Mouse (Mus musculus) heart, adult 2 months (tissue): Measurements from ENCODE around the gene Ehmt1. TPM values are rescaled to one million over a fixed set of nuclear protein-coding genes. Genes with fewer than 3 reads are reported as not detected.
"Not testable (repeated sequence)": the region's sequence is repeated elsewhere in the genome, so short reads cannot be mapped to it uniquely, and the experiment has no call there.

ENCODE experiments used
- DNase-seq, 2 experiments: peaks; one replicate each; pipeline ENCODE4 v3.0.0; 2021
- H3K27ac ChIP-seq: fragments of 200-600 bp; 2 replicates; pipeline ENCODE4 v1.8.1; 2022
- H3K27me3 ChIP-seq: fragments of 200-500 bp; 2 replicates; pipeline ENCODE4 v1.6.1; 2012; ENCODE audit warnings: mild to moderate bottlenecking, low read length, inconsistent platforms, mixed read lengths; ENCODE audit not compliant: control insufficient read depth, insufficient read depth
- H3K36me3 ChIP-seq: fragments of 200-500 bp; 2 replicates; pipeline ENCODE4 v1.6.1; 2012; ENCODE audit warnings: low read length, inconsistent platforms; ENCODE audit not compliant: control insufficient read depth, insufficient read depth
- H3K4me1 ChIP-seq: fragments of 200-500 bp; 2 replicates; pipeline ENCODE4 v1.6.1; 2011; ENCODE audit warnings: low read length; ENCODE audit not compliant: control insufficient read depth, insufficient read depth
- H3K4me3 ChIP-seq: fragments of 200-600 bp; 2 replicates; pipeline ENCODE4 v1.8.1; 2022
- H3K79me2 ChIP-seq: fragments of 200-500 bp; replicated peaks from 2 replicates; pipeline ENCODE4 v1.6.1; 2012; ENCODE audit warnings: mild to moderate bottlenecking, inconsistent platforms, low read length, moderate library complexity, mixed read lengths; ENCODE audit not compliant: control insufficient read depth, insufficient read depth
- H3K9ac ChIP-seq: fragments of 200-500 bp; 2 replicates; pipeline ENCODE4 v1.6.1; 2012; ENCODE audit warnings: low read depth, mild to moderate bottlenecking, control low read depth, inconsistent platforms, low read length, mixed read lengths
- CTCF ChIP-seq: fragments of 200-600 bp; IDR thresholded peaks from 2 replicates; pipeline ENCODE4 v1.8.1; 2022; ENCODE audit warnings: antibody characterized with exemption, mild to moderate bottlenecking, moderate library complexity
- EP300 ChIP-seq: fragments of 200-500 bp; IDR thresholded peaks from 2 replicates; pipeline ENCODE4 v1.6.1; 2011; ENCODE audit warnings: low read depth, low read length, control low read depth; ENCODE audit not compliant: insufficient read depth
- POLR2A ChIP-seq: fragments of 200-500 bp; IDR thresholded peaks from 2 replicates; pipeline ENCODE4 v1.6.1; 2011; ENCODE audit warnings: mild to moderate bottlenecking, low read depth, low read length, control low read depth; ENCODE audit not compliant: insufficient read depth
- WGBS: fragments of 180-500 bp; shearing (Covaris S2); methylation state at CpG from one replicate; pipeline ENCODE4 v1.1.7; 2018; 5-methylcytosine and 5-hydroxymethylcytosine counted together
- intact Hi-C: fragments of 180-260 bp; cut with DNase I; formaldehyde crosslinking; loops from one replicate; pipeline ENCODE4 v1.15.1; 2025
- polyA plus RNA-seq: library from polyadenylated mRNA; depleted of rRNA; stranded (reverse); fragments of >200 nt; gene quantifications from 2 replicates; pipeline ENCODE4 v1.2.3, GENCODE M21; 2012
- total RNA-seq, 2 experiments: library from RNA; stranded (reverse); gene quantifications; 2 replicates each; pipeline ENCODE4 v1.2.3; 2021

Gene Ehmt1
- total and polyA plus RNA-seq, 3 experiments = 27.0 to 33.2 (median 29.8) TPM

DNA sequence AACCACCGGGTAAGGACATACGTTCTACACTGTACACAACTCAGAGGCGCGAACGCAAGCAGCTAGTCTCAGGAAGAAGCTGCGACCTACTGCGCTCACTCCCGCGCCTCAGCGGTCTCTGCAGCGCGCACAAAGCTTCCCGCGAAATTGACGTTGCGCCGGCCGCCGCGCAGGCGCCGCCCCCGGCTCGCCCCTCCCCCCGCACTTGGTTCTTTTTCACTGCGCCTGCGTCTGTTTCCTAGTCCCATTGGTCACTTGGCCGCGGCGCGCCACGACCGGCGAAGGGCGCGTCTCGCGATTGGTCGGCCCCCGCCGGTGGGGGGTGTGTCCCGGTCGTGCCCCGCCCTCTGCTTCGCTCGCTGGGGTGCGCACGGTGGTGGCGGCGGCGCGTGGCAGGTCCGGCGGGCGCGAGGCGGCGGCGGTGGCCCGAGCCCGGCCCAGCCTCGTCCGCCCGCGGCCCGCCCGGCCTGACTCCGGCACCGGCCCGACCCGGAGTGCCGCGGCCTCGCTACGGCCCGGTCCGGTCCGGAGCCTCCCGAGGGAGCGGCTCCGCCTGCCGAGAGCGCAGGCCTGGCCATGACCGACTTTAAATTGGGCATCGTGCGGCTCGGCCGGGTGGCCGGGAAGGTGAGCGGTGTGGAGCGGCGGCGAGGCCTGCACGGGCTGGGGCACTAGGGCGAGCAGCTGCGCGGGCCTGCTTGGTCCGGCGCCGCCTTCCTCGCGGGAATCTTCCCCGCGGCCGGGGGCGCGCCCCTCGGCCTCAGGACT lies 30.2 kb upstream of the Ehmt1 start, which contains the start of gene Zmynd19:
TSS of gene Zmynd19 (plus strand) at position 372 of the 768 bp plus-strand sequence.
- DNase-seq = peak; percentile 98
- Histone ChIP-seq H3K27me3 (no peaks in the 10 kb centered on the region), H3K27ac (peak within 1 kb of the TSS; percentile 55; the same call in 1 of the 2 replicates), H3K36me3 (no peaks in the 10 kb centered on the region), H3K4me1 (peaks cover 3% of the 10 kb centered on the region), H3K4me3 (peak within 1 kb of the TSS; percentile 90), H3K9ac (peak within 1 kb of the TSS; percentile 88), H3K79me2 (no peaks in the 10 kb centered on the region)
- intact Hi-C loops = no loop called here
- WGBS = under 1% methylated on average over 107 of the region's 108 CpGs
- TF ChIP-seq POLR2A = peak; percentile 59; the same call in 1 of the 2 replicates
- no peak for TF ChIP-seq CTCF

DNA sequence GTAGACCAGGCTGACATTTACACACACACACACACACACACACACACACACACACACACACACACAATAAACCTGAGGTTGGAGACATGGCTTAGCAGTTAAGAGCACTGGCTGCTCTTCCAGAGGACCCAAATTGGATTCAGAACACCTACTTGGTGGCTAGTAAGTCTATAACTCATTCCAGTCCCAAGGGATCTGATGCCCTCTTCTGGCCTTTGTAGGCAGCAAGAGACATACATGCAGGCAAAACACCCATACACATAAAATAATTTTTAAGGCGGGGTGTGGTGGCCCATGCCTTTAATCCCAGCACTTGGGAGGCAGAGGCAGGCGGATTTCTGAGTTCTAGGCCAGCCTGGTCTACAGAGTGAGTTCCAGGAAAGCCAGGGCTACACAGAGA lies 24.9 kb upstream of the Ehmt1 start:
- H3K4me3 ChIP-seq, intact Hi-C loops, H3K27me3 ChIP-seq, DNase-seq, H3K4me1 ChIP-seq, H3K9ac ChIP-seq, H3K27ac ChIP-seq, H3K79me2 ChIP-seq, H3K36me3 ChIP-seq: not testable (repeated sequence)
- WGBS = 48% methylated on average over 2 of the region's 2 CpGs
- peak; percentile 58 for TF ChIP-seq CTCF

DNA sequence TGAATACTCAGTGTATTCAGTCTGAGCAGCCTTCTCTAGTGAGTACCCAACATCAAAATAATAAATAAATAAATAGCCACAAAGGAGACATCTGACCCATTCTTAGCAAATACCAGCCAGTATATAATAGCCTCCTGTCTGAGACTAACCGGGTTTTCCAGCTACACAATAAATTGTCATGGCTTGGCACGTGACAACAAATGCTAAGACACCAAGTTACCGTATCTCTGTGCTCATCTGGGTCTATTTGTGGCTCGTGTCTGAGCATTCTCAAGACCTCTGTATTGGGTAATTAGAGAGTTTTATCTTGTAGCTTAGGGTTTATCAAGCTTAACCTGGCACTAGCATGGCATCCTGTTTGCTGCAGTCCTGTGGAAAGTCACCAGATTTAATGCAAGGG lies 22.7 kb upstream of the Ehmt1 start:
- H3K4me1 ChIP-seq = no peaks in the 10 kb centered on the region
- TF ChIP-seq POLR2A (no peak), CTCF (no peak), EP300 (no peak)
- WGBS = 60% methylated on average over 4 of the region's 4 CpGs
- H3K9ac ChIP-seq = no peak overlapping the region
- H3K4me3 ChIP-seq = no peak overlapping the region
- intact Hi-C loops = no loop called here
- no peaks in the 10 kb centered on the region for H3K27me3 ChIP-seq
- no peaks in the 10 kb centered on the region for H3K36me3 ChIP-seq
- no peak overlapping the region for H3K27ac ChIP-seq
- no peaks in the 10 kb centered on the region for H3K79me2 ChIP-seq
- no peak for DNase-seq

DNA sequence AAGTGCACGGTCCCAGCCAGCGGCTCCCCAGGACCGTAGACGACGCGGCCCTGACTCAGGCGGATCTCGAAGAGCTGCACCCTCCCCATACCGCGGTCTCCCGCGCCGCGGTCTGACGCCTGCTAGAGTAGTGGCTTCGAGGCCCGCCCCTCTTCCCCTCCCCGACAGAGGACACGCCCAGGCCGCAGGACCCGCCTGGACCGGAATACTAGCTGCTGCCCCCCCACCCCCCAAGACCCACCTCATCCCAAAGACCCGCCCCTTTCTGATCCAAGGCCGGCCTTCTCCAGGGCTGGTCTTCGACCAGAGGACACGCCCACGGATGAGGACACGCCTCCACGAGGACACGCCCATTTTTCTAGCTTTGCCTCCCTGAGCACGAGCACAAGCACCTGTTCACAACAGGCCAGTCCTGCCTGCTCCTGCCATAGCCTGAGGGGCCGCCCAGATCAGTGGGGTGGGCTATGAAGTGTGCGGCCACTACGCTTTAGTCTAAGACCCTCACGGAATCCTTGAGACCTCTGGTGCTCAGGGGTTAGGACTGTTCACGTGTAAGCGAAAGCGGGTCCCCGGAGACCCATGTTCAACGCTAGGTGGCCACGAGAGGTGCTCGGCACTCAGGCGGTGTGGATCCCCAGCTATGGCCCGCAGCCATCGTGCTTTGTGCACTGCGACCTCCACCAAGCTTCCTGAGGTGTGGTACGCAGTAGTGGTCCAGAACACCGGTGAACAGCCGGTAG lies 15.8 kb upstream of the Ehmt1 start, which contains the start of gene Arrdc1:
TSS of gene Arrdc1 (minus strand) at position 196 of the 740 bp plus-strand sequence.
- no peaks in the 10 kb centered on the region for H3K27me3 ChIP-seq
- no peaks in the 10 kb centered on the region for H3K36me3 ChIP-seq
- H3K4me1 ChIP-seq = 0 out of 2 replicates have a peak, but pooled peaks cover 2% of the 10 kb centered on the region
- peak within 1 kb of the TSS; percentile 79 for H3K27ac ChIP-seq
- H3K4me3 ChIP-seq = peak within 1 kb of the TSS; percentile 89
- intact Hi-C loops = loop anchor here (5.0 kb wide), 2 partner anchors 37 to 83 kb away; no protein-coding TSS in a partner anchor
- peak within 1 kb of the TSS; percentile 81 for H3K9ac ChIP-seq
- no peaks in the 10 kb centered on the region for H3K79me2 ChIP-seq
- TF ChIP-seq CTCF = peak; percentile 63
- TF ChIP-seq EP300 = no peak
- peak; percentile 73 for TF ChIP-seq POLR2A
- under 1% methylated on average over 48 of the region's 49 CpGs for WGBS
- peak; percentile 89 to 92 for DNase-seq

DNA sequence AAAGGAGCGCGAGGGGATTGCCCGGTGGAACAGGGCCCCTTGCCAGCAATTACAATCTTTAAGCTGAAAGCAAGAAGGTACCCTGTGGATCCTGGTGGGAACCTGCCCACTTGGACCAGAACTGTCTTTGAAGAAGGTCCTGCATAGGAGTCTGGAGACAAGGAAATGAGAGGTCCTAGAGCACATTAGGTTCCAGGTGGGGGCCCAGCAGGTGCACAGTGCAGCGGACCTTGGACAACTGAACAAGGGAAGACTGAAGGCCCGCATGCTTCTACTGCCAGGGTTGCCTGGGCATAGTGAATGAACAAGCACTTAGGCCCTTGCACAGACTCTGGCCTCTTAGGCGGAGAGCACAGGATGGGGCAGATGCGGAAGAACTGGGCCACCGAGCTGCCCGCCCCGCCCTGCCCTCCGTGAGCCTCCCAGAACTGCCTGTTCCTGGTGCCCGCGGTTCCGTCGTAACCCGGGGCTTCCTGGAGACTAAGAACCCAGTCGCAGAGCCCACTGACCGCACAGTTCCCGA lies 15.1 kb upstream of the Ehmt1 start:
- TF ChIP-seq EP300 (no peak), CTCF (no peak), POLR2A (no peak)
- Histone ChIP-seq H3K27me3 (no peaks in the 10 kb centered on the region), H3K4me1 (0 out of 2 replicates have a peak, but pooled peaks cover 2% of the 10 kb centered on the region), H3K9ac (peak overlapping the region; percentile 81), H3K27ac (peak overlapping the region; percentile 79), H3K79me2 (no peaks in the 10 kb centered on the region), H3K36me3 (no peaks in the 10 kb centered on the region), H3K4me3 (peak overlapping the region; percentile 89)
- WGBS = 13% methylated on average over 19 of the region's 19 CpGs
- intact Hi-C loops = no loop called here
- DNase-seq = no peak

DNA sequence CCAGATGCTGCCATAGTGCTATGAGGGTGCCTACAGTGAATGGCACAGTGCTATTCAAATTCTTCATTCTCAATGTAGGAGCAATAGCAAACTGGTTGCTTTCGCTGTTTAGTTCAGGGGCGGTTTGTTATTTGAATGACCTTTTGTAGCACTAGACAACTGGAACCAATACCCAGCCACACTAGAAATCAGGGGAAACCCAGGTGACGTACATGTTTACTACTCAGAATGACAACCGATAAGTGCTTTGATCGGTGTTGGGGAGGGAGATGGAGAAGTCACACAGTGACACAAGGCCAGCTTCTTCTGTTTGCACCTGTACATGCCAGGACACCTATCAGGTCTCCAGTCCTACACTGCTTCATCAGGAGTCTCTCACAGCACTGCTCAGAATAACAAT lies 10.2 kb upstream of the Ehmt1 start:
- no peaks in the 10 kb centered on the region for H3K27me3 ChIP-seq
- H3K9ac ChIP-seq = no peak overlapping the region
- no peaks in the 10 kb centered on the region for H3K36me3 ChIP-seq
- H3K27ac ChIP-seq = no peak overlapping the region
- no peak for TF ChIP-seq CTCF
- no peak for TF ChIP-seq POLR2A
- no peak for TF ChIP-seq EP300
- H3K4me1 ChIP-seq = peaks cover 10% of the 10 kb centered on the region
- DNase-seq = no peak
- 92% methylated on average over 5 of the region's 5 CpGs for WGBS
- intact Hi-C loops = no loop called here
- H3K4me3 ChIP-seq = no peak overlapping the region
- H3K79me2 ChIP-seq = no peaks in the 10 kb centered on the region
